8 mouse cellular contexts compared by ENCODE assay signal in genomic region chr13:23497656-23498321, GRCm38 (mm10). TPM values are rescaled to one million over a fixed set of nuclear protein-coding genes. Genes with fewer than 3 reads are reported as not detected.
DNase-seq lines count a peak whose midpoint lies in the region; ATAC-seq and TF ChIP-seq lines count a peak whose summit lies in the region.

No protein-coding gene starts in this region.

- WGBS in kidney, embryonic 15.5 days: 4% methylated on average over 19 of the region's 19 CpGs
- 2% methylated on average over 19 of the region's 19 CpGs for WGBS in embryonic facial prominence, embryonic 12.5 days
- WGBS in hindbrain, postnatal 0 days: 10% methylated on average over 19 of the region's 19 CpGs
- WGBS in liver, postnatal 0 days (ENCODE audit: insufficient replicate concordance): 15% methylated on average over 19 of the region's 19 CpGs

- TF ChIP-seq CTCF in G1E (IDR thresholded peaks at IDR 0.05; ENCODE audit: low read depth, low read length): no peak
- no peak for TF ChIP-seq CTCF in hindbrain, postnatal 0 days (IDR thresholded peaks at IDR 0.05; ENCODE audit: low read depth)
- no peak for TF ChIP-seq CTCF in liver, postnatal 0 days (IDR thresholded peaks at IDR 0.05; ENCODE audit: low read depth)

- H3K4me3 ChIP-seq in kidney, embryonic 15.5 days (replicated peaks): peak overlapping the region; percentile 42
- H3K4me3 ChIP-seq in G1E (ENCODE audit: low read depth, low read length): peak overlapping the region; percentile 13; the same call in 1 of the 2 replicates
- H3K4me3 ChIP-seq in embryonic facial prominence, embryonic 12.5 days: peak overlapping the region; percentile 31
- H3K4me3 ChIP-seq in hindbrain, postnatal 0 days (ENCODE audit: low read length): peak overlapping the region; percentile 28
- peak overlapping the region; percentile 21; the same call in 1 of the 2 replicates for H3K4me3 ChIP-seq in liver, postnatal 0 days (ENCODE audit: low read depth, low read length)

- ATAC-seq in kidney, embryonic 15.5 days (replicated peaks; ENCODE audit: low FRiP score): 0 out of 2 replicates have a peak, but pooled peaks have one; percentile 29
- ATAC-seq in G1E (ENCODE audit: extremely low read depth, insufficient number of reproducible peaks, low FRiP score, poor library complexity, severe bottlenecking): no peak
- ATAC-seq in embryonic facial prominence, embryonic 12.5 days (ENCODE audit: insufficient number of reproducible peaks, insufficient read depth, low FRiP score, low TSS enrichment): no peak
- ATAC-seq in hindbrain, postnatal 0 days: peak; percentile 73; the same call in 1 of the 2 replicates
- ATAC-seq in liver, postnatal 0 days: peak; percentile 24; the same call in 1 of the 2 replicates

- H3K9me3 ChIP-seq in kidney, embryonic 15.5 days (replicated peaks): no peaks in the 10 kb centered on the region
- H3K9me3 ChIP-seq in G1E (replicated peaks): no peaks in the 10 kb centered on the region
- H3K9me3 ChIP-seq in embryonic facial prominence, embryonic 12.5 days: no peaks in the 10 kb centered on the region
- H3K9me3 ChIP-seq in hindbrain, postnatal 0 days (ENCODE audit: low read length): no peaks in the 10 kb centered on the region
- no peaks in the 10 kb centered on the region for H3K9me3 ChIP-seq in liver, postnatal 0 days (ENCODE audit: low read length)

- H3K4me1 ChIP-seq in kidney, embryonic 15.5 days: peaks cover 23% of the 10 kb centered on the region
- peaks cover 24% of the 10 kb centered on the region for H3K4me1 ChIP-seq in G1E (ENCODE audit: insufficient read depth, low read depth, low read length)
- H3K4me1 ChIP-seq in embryonic facial prominence, embryonic 12.5 days: peaks cover 5% of the 10 kb centered on the region; the same call in 1 of the 2 replicates
- H3K4me1 ChIP-seq in hindbrain, postnatal 0 days (ENCODE audit: insufficient read depth, low read length): no peaks in the 10 kb centered on the region
- H3K4me1 ChIP-seq in liver, postnatal 0 days (ENCODE audit: insufficient read depth): peaks cover 9% of the 10 kb centered on the region

- H3K36me3 ChIP-seq in kidney, embryonic 15.5 days: no peaks in the 10 kb centered on the region
- no peaks in the 10 kb centered on the region for H3K36me3 ChIP-seq in G1E (replicated peaks)
- no peaks in the 10 kb centered on the region for H3K36me3 ChIP-seq in embryonic facial prominence, embryonic 12.5 days
- H3K36me3 ChIP-seq in hindbrain, postnatal 0 days (ENCODE audit: insufficient read depth, low read length): no peaks in the 10 kb centered on the region
- H3K36me3 ChIP-seq in liver, postnatal 0 days (replicated peaks; ENCODE audit: insufficient read depth, low read length): no peaks in the 10 kb centered on the region

- H3K4me2 ChIP-seq in kidney, embryonic 15.5 days: peak overlapping the region; percentile 64
- peak overlapping the region; percentile 51 for H3K4me2 ChIP-seq in embryonic facial prominence, embryonic 12.5 days (replicated peaks)
- peak overlapping the region; percentile 41 for H3K4me2 ChIP-seq in hindbrain, postnatal 0 days (ENCODE audit: low read depth, low read length)
- peak overlapping the region; percentile 62 for H3K4me2 ChIP-seq in liver, postnatal 0 days (ENCODE audit: low read depth, low read length)

- no peak for DNase-seq in kidney, adult 9 months
- DNase-seq in G1E (ENCODE audit: low spot score): no peak
- peak; percentile 57 for DNase-seq in hindbrain, postnatal 0 days (ENCODE audit: low spot score)
- peak; percentile 57 for DNase-seq in liver, postnatal 0 days
- DNase-seq in ovary, adult 18-20 months (ENCODE audit: low spot score): no peak
- DNase-seq in thymus, postnatal 36 days: no peak

- H3K27me3 ChIP-seq in kidney, embryonic 15.5 days: no peaks in the 10 kb centered on the region
- peaks cover 20% of the 10 kb centered on the region for H3K27me3 ChIP-seq in G1E (ENCODE audit: insufficient read depth, low read length)
- H3K27me3 ChIP-seq in embryonic facial prominence, embryonic 12.5 days: no peaks in the 10 kb centered on the region
- no peaks in the 10 kb centered on the region for H3K27me3 ChIP-seq in hindbrain, postnatal 0 days (ENCODE audit: insufficient read depth, low read length)
- no peaks in the 10 kb centered on the region for H3K27me3 ChIP-seq in liver, postnatal 0 days (ENCODE audit: insufficient read depth, low read length)

- H3K9ac ChIP-seq in kidney, embryonic 15.5 days: peak overlapping the region; percentile 33; the same call in 1 of the 2 replicates
- H3K9ac ChIP-seq in embryonic facial prominence, embryonic 12.5 days: no peak overlapping the region
- no peak overlapping the region for H3K9ac ChIP-seq in hindbrain, postnatal 0 days (replicated peaks; ENCODE audit: low read length)
- H3K9ac ChIP-seq in liver, postnatal 0 days (replicated peaks): no peak overlapping the region

- H3K27ac ChIP-seq in kidney, embryonic 15.5 days: no peak overlapping the region
- H3K27ac ChIP-seq in embryonic facial prominence, embryonic 12.5 days: no peak overlapping the region
- no peak overlapping the region for H3K27ac ChIP-seq in hindbrain, postnatal 0 days
- H3K27ac ChIP-seq in liver, postnatal 0 days (ENCODE audit: low read depth): no peak overlapping the region

- no peak for TF ChIP-seq EP300 in liver, postnatal 0 days (IDR thresholded peaks at IDR 0.05; ENCODE audit: low read depth)

RNA-seq across cellular contexts. Expression of gene Btn2a2, which starts 9.1 kb away (rescaled TPM):
- polyA plus RNA-seq in kidney, embryonic 15.5 days (2015; fragmentation: Nextera tagmentation; extraction: Ambion mirVana): 0.55 and 0.71 TPM in 2 replicates
- total RNA-seq in G1E (2014; fragmentation: Nextera tagmentation) (not detected in 2 replicates), G1E (2017) (0.06 and 0.22 TPM in 2 replicates)
- polyA plus RNA-seq in G1E (2012): not detected in 2 replicates
- polyA plus RNA-seq in embryonic facial prominence, embryonic 12.5 days (2016; fragmentation: Nextera tagmentation; extraction: Ambion mirVana): 1.6 TPM in 2 replicates
- not detected in 2 replicates for total RNA-seq in hindbrain, postnatal 0 days (2014; rRNA removed)
- polyA plus RNA-seq in hindbrain, postnatal 0 days (2015; fragmentation: Nextera tagmentation; extraction: Ambion mirVana): 0.11 TPM in 1 of 2 replicates, not detected in the other
- polyA plus RNA-seq in liver, postnatal 0 days (2015; fragmentation: Nextera tagmentation; extraction: Ambion mirVana): not detected in 2 replicates

RNA-seq across cellular contexts. Expression of gene Btn1a1, which starts 32.1 kb away (rescaled TPM):
- 0.08 and 0.12 TPM in 2 replicates for polyA plus RNA-seq in kidney, embryonic 15.5 days (2015; fragmentation: Nextera tagmentation; extraction: Ambion mirVana)
- 18.3 and 31.6 TPM in 2 replicates for total RNA-seq in G1E (2014; fragmentation: Nextera tagmentation)
- 0.82 and 1.5 TPM in 2 replicates for total RNA-seq in G1E (2017)
- 0.75 and 0.80 TPM in 2 replicates for polyA plus RNA-seq in G1E (2012)
- 0.10 and 0.20 TPM in 2 replicates for polyA plus RNA-seq in embryonic facial prominence, embryonic 12.5 days (2016; fragmentation: Nextera tagmentation; extraction: Ambion mirVana)
- 0.40 and 0.89 TPM in 2 replicates for total RNA-seq in hindbrain, postnatal 0 days (2014; rRNA removed)
- 0.15 and 0.24 TPM in 2 replicates for polyA plus RNA-seq in hindbrain, postnatal 0 days (2015; fragmentation: Nextera tagmentation; extraction: Ambion mirVana)
- polyA plus RNA-seq in liver, postnatal 0 days (2015; fragmentation: Nextera tagmentation; extraction: Ambion mirVana): 0.92 and 0.96 TPM in 2 replicates

RNA-seq across cellular contexts. Expression of gene Hist1h4h, which starts 33.1 kb away (rescaled TPM):
- polyA plus RNA-seq in kidney, embryonic 15.5 days (2015; fragmentation: Nextera tagmentation; extraction: Ambion mirVana): 7.5 and 7.8 TPM in 2 replicates
- total RNA-seq in G1E (2014; fragmentation: Nextera tagmentation) (309 and 344 TPM in 2 replicates), G1E (2017) (843 and 1,115 TPM in 2 replicates)
- 11.0 and 66.6 TPM in 2 replicates for polyA plus RNA-seq in G1E (2012)
- polyA plus RNA-seq in embryonic facial prominence, embryonic 12.5 days (2016; fragmentation: Nextera tagmentation; extraction: Ambion mirVana): 6.2 and 6.8 TPM in 2 replicates
- 2,417 and 3,828 TPM in 2 replicates for total RNA-seq in hindbrain, postnatal 0 days (2014; rRNA removed)
- polyA plus RNA-seq in hindbrain, postnatal 0 days (2015; fragmentation: Nextera tagmentation; extraction: Ambion mirVana): 4.2 and 5.5 TPM in 2 replicates
- 7.2 and 7.5 TPM in 2 replicates for polyA plus RNA-seq in liver, postnatal 0 days (2015; fragmentation: Nextera tagmentation; extraction: Ambion mirVana)

RNA-seq across cellular contexts. Expression of gene Hist1h2af, which starts 35.9 kb away (rescaled TPM):
- polyA plus RNA-seq in kidney, embryonic 15.5 days (2015; fragmentation: Nextera tagmentation; extraction: Ambion mirVana): 3.3 and 7.3 TPM in 2 replicates
- total RNA-seq in G1E (2014; fragmentation: Nextera tagmentation): 510 and 530 TPM in 2 replicates
- 1,417 and 2,284 TPM in 2 replicates for total RNA-seq in G1E (2017)
- 1,681 and 3,392 TPM in 2 replicates for polyA plus RNA-seq in G1E (2012)
- 10.7 and 15.5 TPM in 2 replicates for polyA plus RNA-seq in embryonic facial prominence, embryonic 12.5 days (2016; fragmentation: Nextera tagmentation; extraction: Ambion mirVana)
- 415 and 567 TPM in 2 replicates for total RNA-seq in hindbrain, postnatal 0 days (2014; rRNA removed)
- polyA plus RNA-seq in hindbrain, postnatal 0 days (2015; fragmentation: Nextera tagmentation; extraction: Ambion mirVana): 3.3 and 7.9 TPM in 2 replicates
- 9.7 and 9.8 TPM in 2 replicates for polyA plus RNA-seq in liver, postnatal 0 days (2015; fragmentation: Nextera tagmentation; extraction: Ambion mirVana)

RNA-seq across cellular contexts. Expression of gene Hist1h3g, which starts 37.4 kb away (rescaled TPM):
- polyA plus RNA-seq in kidney, embryonic 15.5 days (2015; fragmentation: Nextera tagmentation; extraction: Ambion mirVana): 6.6 and 6.9 TPM in 2 replicates
- total RNA-seq in G1E (2014; fragmentation: Nextera tagmentation) (647 and 719 TPM in 2 replicates), G1E (2017) (217 and 302 TPM in 2 replicates)
- polyA plus RNA-seq in G1E (2012): 12.1 and 32.9 TPM in 2 replicates
- 7.8 and 11.8 TPM in 2 replicates for polyA plus RNA-seq in embryonic facial prominence, embryonic 12.5 days (2016; fragmentation: Nextera tagmentation; extraction: Ambion mirVana)
- 544 and 673 TPM in 2 replicates for total RNA-seq in hindbrain, postnatal 0 days (2014; rRNA removed)
- 1.4 and 2.2 TPM in 2 replicates for polyA plus RNA-seq in hindbrain, postnatal 0 days (2015; fragmentation: Nextera tagmentation; extraction: Ambion mirVana)
- 3.7 and 6.3 TPM in 2 replicates for polyA plus RNA-seq in liver, postnatal 0 days (2015; fragmentation: Nextera tagmentation; extraction: Ambion mirVana)

Comparison
In these comparisons a context has a peak if more than half of its experiments do, and no peak if none do; other contexts are left out.
1. ATAC-seq: peak in kidney, embryonic 15.5 days (single experiment), hindbrain, postnatal 0 days (single experiment) and liver, postnatal 0 days (single experiment); none in G1E (single experiment) and embryonic facial prominence, embryonic 12.5 days (single experiment).
2. DNase-seq: peak in hindbrain, postnatal 0 days (single experiment) and liver, postnatal 0 days (single experiment); none in kidney, adult 9 months (single experiment), G1E (single experiment), ovary, adult 18-20 months (single experiment) and thymus, postnatal 36 days (0 of 2).
3. Peak in every context shown above with its lines, with median percentiles within 50 percentile points of each other: H3K4me2 ChIP-seq and H3K4me3 ChIP-seq.